Mouse (Mus musculus): ENCODE measurements around the gene Gm26558.

The Gm26558 gene

GRCm38 (mm10) chr2:70649471-70649870 lies 12.4 kb downstream of the Gm26558 start:
- in situ Hi-C loops (cut with MseI, MboI), result no loop called here

- in situ Hi-C loops (cut with MseI, MboI), result no loop called here
These were observed 13.6 kb downstream of the Gm26558 start for GRCm38 (mm10) chr2:70648271-70648670.

- in situ Hi-C loops (cut with MseI, MboI), result no loop called here
These were observed 14.2 kb downstream of the Gm26558 start for GRCm38 (mm10) chr2:70647681-70648080.

- in situ Hi-C loops (cut with MseI, MboI), result no loop called here
These were observed 16.6 kb downstream of the Gm26558 start for GRCm38 (mm10) chr2:70645266-70645780.

GRCm38 (mm10) chr2:70642971-70643565 lies 18.8 kb downstream of the Gm26558 start:
- in situ Hi-C loops (cut with MseI, MboI), result no loop called here

GRCm38 (mm10) chr2:70640968-70641367 lies 20.9 kb downstream of the Gm26558 start:
- in situ Hi-C loops (cut with MseI, MboI), result no loop called here

- in situ Hi-C loops (cut with MseI, MboI), result no loop called here
These were observed 27.7 kb downstream of the Gm26558 start for GRCm38 (mm10) chr2:70634028-70634690.

- in situ Hi-C loops (cut with MseI, MboI), result no loop called here
These were observed 29.5 kb downstream of the Gm26558 start for GRCm38 (mm10) chr2:70632412-70632811.

- in situ Hi-C loops (cut with MseI, MboI), result no loop called here
These were observed 30.6 kb downstream of the Gm26558 start for GRCm38 (mm10) chr2:70631321-70631720.

- in situ Hi-C loops (cut with MseI, MboI), result no loop called here
These were observed 32.0 kb downstream of the Gm26558 start for GRCm38 (mm10) chr2:70629921-70630320.

- in situ Hi-C loops (cut with MseI, MboI), result no loop called here
These were observed 32.6 kb downstream of the Gm26558 start for GRCm38 (mm10) chr2:70629339-70629761.

GRCm38 (mm10) chr2:70628397-70628796 lies 33.5 kb downstream of the Gm26558 start:
- in situ Hi-C loops (cut with MseI, MboI), result no loop called here

GRCm38 (mm10) chr2:70625761-70626160 lies 36.1 kb downstream of the Gm26558 start:
- in situ Hi-C loops (cut with MseI, MboI), result no loop called here

GRCm38 (mm10) chr2:70622244-70622643 lies 39.7 kb downstream of the Gm26558 start:
- in situ Hi-C loops (cut with MseI, MboI), result no loop called here

GRCm38 (mm10) chr2:70620225-70620624 lies 41.7 kb downstream of the Gm26558 start:
- in situ Hi-C loops (cut with MseI, MboI), result no loop called here

GRCm38 (mm10) chr2:70619232-70619835 lies 42.6 kb downstream of the Gm26558 start:
- in situ Hi-C loops (cut with MseI, MboI), result no loop called here

- in situ Hi-C loops (cut with MseI, MboI), result no loop called here
These were observed 45.3 kb downstream of the Gm26558 start for GRCm38 (mm10) chr2:70616617-70617016.

- in situ Hi-C loops (cut with MseI, MboI), result no loop called here
These were observed 45.8 kb downstream of the Gm26558 start for GRCm38 (mm10) chr2:70616076-70616475.

GRCm38 (mm10) chr2:70614745-70615351 lies 47.1 kb downstream of the Gm26558 start:
- in situ Hi-C loops (cut with MseI, MboI), result no loop called here
